Mouse (Mus musculus): Measurements from ENCODE around the gene Ago3.

DNA sequence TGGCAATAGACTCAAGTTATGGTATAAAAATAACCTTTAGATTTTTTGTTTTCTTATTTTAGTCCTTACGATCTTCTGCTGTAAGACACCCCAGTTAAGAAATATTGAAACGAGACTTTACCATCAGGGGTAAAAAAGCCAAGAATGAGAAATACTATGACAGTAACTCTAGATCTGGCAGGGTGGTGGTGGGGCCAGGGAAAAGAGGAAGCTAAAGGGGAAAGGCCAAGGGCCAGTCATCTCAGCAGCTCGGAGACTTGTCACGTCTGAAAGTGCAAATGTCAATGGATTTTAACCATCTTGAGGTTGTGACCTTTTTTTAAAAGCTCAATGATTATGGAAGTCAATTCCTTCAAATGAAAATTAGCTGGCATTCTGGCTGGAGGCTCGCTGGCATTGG is 8.9 kb upstream of the Ago3 start:
- no peak for TF ChIP-seq POLR2A (IDR thresholded peaks at IDR 0.05; ENCODE audit: low read depth, low read length)
- no peak for TF ChIP-seq CTCF (IDR thresholded peaks at IDR 0.05; ENCODE audit: extremely low read depth, insufficient read depth, insufficient read length, insufficient replicate concordance)
